Mouse (Mus musculus): ENCODE measurements around the gene Adamts2.

GRCm38 (mm10) chr11:50637026-50637425 lies 35.1 kb downstream of the Adamts2 start:
- TF ChIP-seq CTCF (IDR thresholded peaks at IDR 0.05; ENCODE audit: low read depth, low read length) (no peak), POLR2A (IDR thresholded peaks at IDR 0.05; ENCODE audit: borderline replicate concordance, low read depth, low read length) (no peak)

All from bone marrow macrophage, adult 2 months (primary cell).